Comparison of ENCODE assay signal across 23 mouse cellular contexts in the genomic region with DNA sequence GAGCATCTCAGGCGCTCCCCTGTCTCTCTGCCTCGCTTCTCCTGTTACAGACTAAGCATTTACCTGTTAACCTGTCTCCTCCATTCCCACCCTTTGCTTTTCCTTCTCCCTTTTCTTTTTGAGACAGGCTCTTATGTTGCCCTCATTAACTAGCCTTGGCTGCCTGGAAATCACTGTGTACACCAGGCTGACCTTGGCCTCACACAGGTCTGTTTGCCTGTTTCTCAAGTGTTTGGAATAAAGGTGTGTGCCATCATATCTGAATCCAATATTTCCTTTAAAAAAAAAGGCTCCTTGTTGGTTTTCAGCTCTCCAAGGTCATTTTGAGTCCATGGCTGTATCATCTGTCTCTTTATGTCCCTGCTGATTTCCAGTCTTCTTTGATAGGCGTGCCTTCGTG. TPM values are rescaled to one million over a fixed set of nuclear protein-coding genes. Genes with fewer than 3 reads are reported as not detected.
DNase-seq lines count a peak whose midpoint lies in the region; ATAC-seq and TF ChIP-seq lines count a peak whose summit lies in the region.
"Had no signal": no experiment of that assay in that cellular context is flagged by ENCODE, and none has a peak within 500 bp of the region (broad histone marks: within the 10 kb centered on the region; RNA-seq: fewer than 3 reads in every experiment).

No protein-coding gene starts in this region.

- no peak overlapping the region for H3K9ac ChIP-seq in intestine, embryonic 16.5 days (ENCODE audit: low read depth, low read length)
- H3K9ac ChIP-seq in intestine, embryonic 15.5 days: no peak overlapping the region
- H3K9ac ChIP-seq in liver, postnatal 0 days (replicated peaks): no peak overlapping the region
- H3K9ac ChIP-seq in liver, embryonic 12.5 days: no peak overlapping the region
- no peak overlapping the region for H3K9ac ChIP-seq in stomach, embryonic 15.5 days
- H3K9ac ChIP-seq in stomach, postnatal 0 days (ENCODE audit: low read length): no peak overlapping the region
- no peak overlapping the region for H3K9ac ChIP-seq in forebrain, embryonic 11.5 days (ENCODE audit: low read length)
- H3K9ac ChIP-seq: embryonic facial prominence, embryonic 13.5 days; embryonic facial prominence, embryonic 15.5 days; forebrain, embryonic 13.5 days; forebrain, embryonic 15.5 days had no signal

- H3K27ac ChIP-seq in intestine, embryonic 16.5 days (ENCODE audit: low read length): peak overlapping the region; percentile 13; the same call in 1 of the 2 replicates
- H3K27ac ChIP-seq in intestine, embryonic 15.5 days: no peak overlapping the region
- peak overlapping the region; percentile 39; the same call in 1 of the 2 replicates for H3K27ac ChIP-seq in liver, postnatal 0 days (ENCODE audit: low read depth)
- H3K27ac ChIP-seq in liver, embryonic 12.5 days: no peak overlapping the region
- H3K27ac ChIP-seq in stomach, embryonic 15.5 days: peak overlapping the region; percentile 51; the same call in 1 of the 2 replicates
- H3K27ac ChIP-seq in stomach, postnatal 0 days (replicated peaks): no peak overlapping the region
- no peak overlapping the region for H3K27ac ChIP-seq in forebrain, embryonic 11.5 days (ENCODE audit: low read depth, low read length)
- H3K27ac ChIP-seq: embryonic facial prominence, embryonic 13.5 days; embryonic facial prominence, embryonic 15.5 days; forebrain, embryonic 10.5 days; forebrain, embryonic 13.5 days; forebrain, embryonic 15.5 days had no signal

- no peaks in the 10 kb centered on the region for H3K9me3 ChIP-seq in intestine, embryonic 16.5 days (ENCODE audit: control insufficient read depth, low read length)
- H3K9me3 ChIP-seq in intestine, embryonic 15.5 days: no peaks in the 10 kb centered on the region
- H3K9me3 ChIP-seq in liver, postnatal 0 days (ENCODE audit: low read length): no peaks in the 10 kb centered on the region
- no peaks in the 10 kb centered on the region for H3K9me3 ChIP-seq in liver, embryonic 12.5 days (replicated peaks)
- no peaks in the 10 kb centered on the region for H3K9me3 ChIP-seq in stomach, embryonic 15.5 days
- H3K9me3 ChIP-seq in stomach, postnatal 0 days (ENCODE audit: control insufficient read depth, low read length): no peaks in the 10 kb centered on the region
- no peaks in the 10 kb centered on the region for H3K9me3 ChIP-seq in forebrain, embryonic 11.5 days (ENCODE audit: control insufficient read depth, low read length)
- H3K9me3 ChIP-seq: embryonic facial prominence, embryonic 13.5 days; embryonic facial prominence, embryonic 15.5 days; forebrain, embryonic 10.5 days; forebrain, embryonic 13.5 days; forebrain, embryonic 15.5 days had no signal

- peaks cover 4% of the 10 kb centered on the region; the same call in 1 of the 2 replicates for H3K36me3 ChIP-seq in intestine, embryonic 16.5 days (ENCODE audit: control insufficient read depth, insufficient read depth, low read length)
- H3K36me3 ChIP-seq in intestine, embryonic 15.5 days: 0 out of 2 replicates have a peak, but pooled peaks cover 3% of the 10 kb centered on the region
- H3K36me3 ChIP-seq in liver, postnatal 0 days (replicated peaks; ENCODE audit: insufficient read depth, low read length): 0 out of 2 replicates have a peak, but pooled peaks cover 5% of the 10 kb centered on the region
- H3K36me3 ChIP-seq in liver, embryonic 12.5 days: peaks cover 8% of the 10 kb centered on the region
- H3K36me3 ChIP-seq in stomach, embryonic 15.5 days: no peaks in the 10 kb centered on the region
- H3K36me3 ChIP-seq in stomach, postnatal 0 days (ENCODE audit: control insufficient read depth, insufficient read depth, low read length): no peaks in the 10 kb centered on the region; the same call in 1 of the 2 replicates
- no peaks in the 10 kb centered on the region for H3K36me3 ChIP-seq in forebrain, embryonic 11.5 days (ENCODE audit: control insufficient read depth, insufficient read depth, low read length)
- H3K36me3 ChIP-seq: forebrain, embryonic 15.5 days had no signal

- no peak overlapping the region for H3K4me3 ChIP-seq in intestine, embryonic 16.5 days (ENCODE audit: low read length)
- H3K4me3 ChIP-seq in intestine, embryonic 15.5 days (replicated peaks): no peak overlapping the region
- no peak overlapping the region for H3K4me3 ChIP-seq in liver, postnatal 0 days (ENCODE audit: low read depth, low read length)
- H3K4me3 ChIP-seq in liver, embryonic 12.5 days: no peak overlapping the region
- no peak overlapping the region for H3K4me3 ChIP-seq in stomach, embryonic 15.5 days (replicated peaks)
- H3K4me3 ChIP-seq in stomach, postnatal 0 days (ENCODE audit: low read depth, low read length): no peak overlapping the region
- H3K4me3 ChIP-seq in forebrain, embryonic 11.5 days (ENCODE audit: low read depth, low read length): no peak overlapping the region
- H3K4me3 ChIP-seq: embryonic facial prominence, embryonic 13.5 days; embryonic facial prominence, embryonic 15.5 days; erythroblast, embryonic 14.5 days; forebrain, embryonic 10.5 days; forebrain, embryonic 13.5 days; forebrain, embryonic 15.5 days had no signal

- no peak for DNase-seq in liver, postnatal 0 days
- peak; percentile 47 for DNase-seq in stomach, postnatal 0 days (ENCODE audit: low spot score)
- no peak for DNase-seq in forebrain, embryonic 11.5 days (ENCODE audit: low spot score)
- DNase-seq: adrenal gland, postnatal 10 days; adrenal gland, postnatal 25 days; cerebellum, adult 11 months; cerebellum, adult 18-20 months; cerebellum, adult 8-10 months; cerebellum, adult 9-11 months; cerebellum, postnatal 14 days; cerebellum, postnatal 36 days; embryo, embryonic 11 days had no signal

- no peak for TF ChIP-seq EP300 in liver, postnatal 0 days (IDR thresholded peaks at IDR 0.05; ENCODE audit: low read depth)
- TF ChIP-seq EP300 in stomach, postnatal 0 days (optimal IDR thresholded peaks at IDR 0.05): no peak

- no peak for ATAC-seq in intestine, embryonic 16.5 days
- no peak; the same call in 1 of the 2 replicates for ATAC-seq in intestine, embryonic 15.5 days
- ATAC-seq in liver, postnatal 0 days: no peak
- no peak for ATAC-seq in liver, embryonic 12.5 days
- peak; percentile 54; the same call in 1 of the 2 replicates for ATAC-seq in stomach, embryonic 15.5 days (ENCODE audit: insufficient read depth, low FRiP score, low read depth)
- ATAC-seq in stomach, postnatal 0 days (ENCODE audit: low FRiP score, low TSS enrichment): peak; percentile 72
- no peak for ATAC-seq in megakaryocyte, adult 5-6 weeks (ENCODE audit: poor library complexity, severe bottlenecking)
- no peak for ATAC-seq in forebrain, embryonic 11.5 days (replicated peaks; ENCODE audit: low FRiP score)
- ATAC-seq: forebrain, embryonic 13.5 days; forebrain, embryonic 15.5 days had no signal

- no peaks in the 10 kb centered on the region for H3K27me3 ChIP-seq in intestine, embryonic 16.5 days (replicated peaks; ENCODE audit: control insufficient read depth, insufficient read depth, low read length)
- no peaks in the 10 kb centered on the region for H3K27me3 ChIP-seq in intestine, embryonic 15.5 days (replicated peaks)
- H3K27me3 ChIP-seq in liver, postnatal 0 days (ENCODE audit: insufficient read depth, low read length): no peaks in the 10 kb centered on the region
- no peaks in the 10 kb centered on the region for H3K27me3 ChIP-seq in liver, embryonic 12.5 days (replicated peaks)
- H3K27me3 ChIP-seq in stomach, embryonic 15.5 days (replicated peaks): no peaks in the 10 kb centered on the region
- H3K27me3 ChIP-seq in stomach, postnatal 0 days (ENCODE audit: control insufficient read depth, insufficient read depth, low read length): no peaks in the 10 kb centered on the region
- peaks cover 6% of the 10 kb centered on the region; the same call in 1 of the 2 replicates for H3K27me3 ChIP-seq in forebrain, embryonic 11.5 days (ENCODE audit: control insufficient read depth, insufficient read depth, low read length)
- H3K27me3 ChIP-seq: embryonic facial prominence, embryonic 13.5 days; embryonic facial prominence, embryonic 15.5 days had no signal

- WGBS in intestine, embryonic 16.5 days: 77% methylated on average over 4 of the region's 4 CpGs
- WGBS in intestine, embryonic 15.5 days: 78% methylated on average over 4 of the region's 4 CpGs
- WGBS in liver, postnatal 0 days (ENCODE audit: insufficient replicate concordance): 82% methylated on average over 4 of the region's 4 CpGs
- 85% methylated on average over 4 of the region's 4 CpGs for WGBS in liver, embryonic 12.5 days (ENCODE audit: insufficient replicate concordance)
- WGBS in stomach, embryonic 15.5 days: 76% methylated on average over 4 of the region's 4 CpGs
- WGBS in stomach, postnatal 0 days: 54% methylated on average over 4 of the region's 4 CpGs
- WGBS in forebrain, embryonic 11.5 days: 89% methylated on average over 4 of the region's 4 CpGs

- no peak for TF ChIP-seq CTCF in liver, postnatal 0 days (IDR thresholded peaks at IDR 0.05; ENCODE audit: low read depth)
- TF ChIP-seq CTCF in stomach, postnatal 0 days (IDR thresholded peaks at IDR 0.05; ENCODE audit: low read depth): no peak

- peaks cover 38% of the 10 kb centered on the region for H3K4me1 ChIP-seq in intestine, embryonic 16.5 days (ENCODE audit: control insufficient read depth, insufficient read depth, low read length)
- peaks cover 24% of the 10 kb centered on the region for H3K4me1 ChIP-seq in intestine, embryonic 15.5 days (replicated peaks)
- H3K4me1 ChIP-seq in liver, postnatal 0 days (ENCODE audit: insufficient read depth): peaks cover 3% of the 10 kb centered on the region; the same call in 1 of the 2 replicates
- H3K4me1 ChIP-seq in liver, embryonic 12.5 days: peaks cover 25% of the 10 kb centered on the region
- H3K4me1 ChIP-seq in stomach, embryonic 15.5 days: peaks cover 10% of the 10 kb centered on the region; the same call in 1 of the 2 replicates
- no peaks in the 10 kb centered on the region for H3K4me1 ChIP-seq in stomach, postnatal 0 days (replicated peaks; ENCODE audit: control insufficient read depth, insufficient read depth)
- no peaks in the 10 kb centered on the region for H3K4me1 ChIP-seq in forebrain, embryonic 11.5 days (replicated peaks; ENCODE audit: control insufficient read depth, insufficient read depth, low read length)
- H3K4me1 ChIP-seq: forebrain, embryonic 13.5 days; forebrain, embryonic 15.5 days had no signal

- H3K4me2 ChIP-seq in intestine, embryonic 16.5 days (ENCODE audit: low read depth, low read length): no peak overlapping the region
- H3K4me2 ChIP-seq in intestine, embryonic 15.5 days (replicated peaks): no peak overlapping the region
- no peak overlapping the region for H3K4me2 ChIP-seq in liver, postnatal 0 days (ENCODE audit: low read depth, low read length)
- no peak overlapping the region for H3K4me2 ChIP-seq in liver, embryonic 12.5 days
- no peak overlapping the region for H3K4me2 ChIP-seq in stomach, embryonic 15.5 days
- no peak overlapping the region for H3K4me2 ChIP-seq in stomach, postnatal 0 days (replicated peaks; ENCODE audit: low read depth)
- no peak overlapping the region for H3K4me2 ChIP-seq in forebrain, embryonic 11.5 days (ENCODE audit: low read depth, low read length, severe bottlenecking)
- H3K4me2 ChIP-seq: embryonic facial prominence, embryonic 13.5 days; embryonic facial prominence, embryonic 15.5 days; forebrain, embryonic 13.5 days; forebrain, embryonic 15.5 days had no signal

RNA-seq across cellular contexts. Expression of a gene that starts 9.5 kb away (rescaled TPM):
- polyA plus RNA-seq in intestine, embryonic 16.5 days (2015; fragmentation: Nextera tagmentation; extraction: Ambion mirVana): 18.9 and 19.0 TPM in 2 replicates
- 27.6 and 29.4 TPM in 2 replicates for polyA plus RNA-seq in intestine, embryonic 15.5 days (2015; fragmentation: Nextera tagmentation; extraction: Ambion mirVana)
- polyA plus RNA-seq in liver, postnatal 0 days (2015; fragmentation: Nextera tagmentation; extraction: Ambion mirVana): 3.9 and 4.2 TPM in 2 replicates
- polyA plus RNA-seq in liver, embryonic 12.5 days (2016; fragmentation: Nextera tagmentation; extraction: Ambion mirVana): 5.8 and 6.0 TPM in 2 replicates
- 24.4 and 26.0 TPM in 2 replicates for polyA plus RNA-seq in stomach, embryonic 15.5 days (2015; fragmentation: Nextera tagmentation; extraction: Ambion mirVana)
- 15.0 and 16.0 TPM in 2 replicates for polyA plus RNA-seq in stomach, postnatal 0 days (2015; fragmentation: Nextera tagmentation; extraction: Ambion mirVana)
- total RNA-seq in megakaryocyte, adult 5-6 weeks (2015): 0.94 and 1.3 TPM in 2 replicates
- total RNA-seq in megakaryocyte, adult 5-6 weeks (2017): 0.73 and 0.88 TPM in 2 replicates
- 8.6 TPM in 2 replicates for polyA plus RNA-seq in forebrain, embryonic 11.5 days (2014; fragmentation: Nextera tagmentation; extraction: Ambion mirVana)

RNA-seq across cellular contexts. Expression of a gene that starts 36.3 kb away (rescaled TPM):
- polyA plus RNA-seq in intestine, embryonic 16.5 days (2015; fragmentation: Nextera tagmentation; extraction: Ambion mirVana): 61.9 and 67.0 TPM in 2 replicates
- polyA plus RNA-seq in intestine, embryonic 15.5 days (2015; fragmentation: Nextera tagmentation; extraction: Ambion mirVana): 64.3 and 72.0 TPM in 2 replicates
- polyA plus RNA-seq in liver, postnatal 0 days (2015; fragmentation: Nextera tagmentation; extraction: Ambion mirVana): 16.2 and 17.5 TPM in 2 replicates
- 29.9 and 31.6 TPM in 2 replicates for polyA plus RNA-seq in liver, embryonic 12.5 days (2016; fragmentation: Nextera tagmentation; extraction: Ambion mirVana)
- polyA plus RNA-seq in stomach, embryonic 15.5 days (2015; fragmentation: Nextera tagmentation; extraction: Ambion mirVana): 61.9 and 68.6 TPM in 2 replicates
- 36.1 and 38.4 TPM in 2 replicates for polyA plus RNA-seq in stomach, postnatal 0 days (2015; fragmentation: Nextera tagmentation; extraction: Ambion mirVana)
- 48.7 and 52.2 TPM in 2 replicates for total RNA-seq in megakaryocyte, adult 5-6 weeks (2015)
- total RNA-seq in megakaryocyte, adult 5-6 weeks (2017): 92.1 and 97.8 TPM in 2 replicates
- 118 and 126 TPM in 2 replicates for polyA plus RNA-seq in forebrain, embryonic 11.5 days (2014; fragmentation: Nextera tagmentation; extraction: Ambion mirVana)

Comparison
In these comparisons a context has a peak if more than half of its experiments do, and no peak if none do; other contexts are left out.
1. H3K27ac ChIP-seq: peak in intestine, embryonic 16.5 days (single experiment), liver, postnatal 0 days (single experiment) and stomach, embryonic 15.5 days (single experiment); none in intestine, embryonic 15.5 days (single experiment), liver, embryonic 12.5 days (single experiment), stomach, postnatal 0 days (single experiment) and forebrain, embryonic 11.5 days (single experiment).
2. ATAC-seq: peak in stomach, embryonic 15.5 days (single experiment) and stomach, postnatal 0 days (single experiment); none in intestine, embryonic 16.5 days (single experiment), intestine, embryonic 15.5 days (single experiment), liver, postnatal 0 days (single experiment), liver, embryonic 12.5 days (single experiment), megakaryocyte, adult 5-6 weeks (single experiment) and forebrain, embryonic 11.5 days (single experiment).